Mouse (Mus musculus): ENCODE data around the gene Mrpl9. TPM values are rescaled to one million over a fixed set of nuclear protein-coding genes. Genes with fewer than 3 reads are reported as not detected.

Mrpl9 gene
- total RNA-seq, 2 experiments from 2014 or later, result 44.7 to 45.3 TPM

Other genes with a start within 250 kb of the Mrpl9 start
- gene Gm5286, start 246.6 kb upstream of the Mrpl9 start, total RNA-seq (2021), result not detected
- not detected for gene Gm4778, start 179.3 kb upstream of the Mrpl9 start, total RNA-seq (2021)
- gene Them4, start 133.2 kb upstream of the Mrpl9 start, total RNA-seq (2021), result 10 to 100 TPM; 27.6 to 30.7 TPM
- not detected for gene Them5, start 101.2 kb upstream of the Mrpl9 start, total RNA-seq (2021)
- not detected for gene C2cd4d, start 80.9 kb upstream of the Mrpl9 start, total RNA-seq (2021)
- under 1 TPM; 0.57 to 0.86 TPM for gene Rorc, start 70.5 kb upstream of the Mrpl9 start, total RNA-seq (2021)
- 1 to 10 TPM in 1 of 2 experiments, under 1 TPM in 1; 0.78 to 1.2 TPM for gene Lingo4, start 44.8 kb upstream of the Mrpl9 start, total RNA-seq (2021)
- gene Tdrkh, start 30.0 kb upstream of the Mrpl9 start, total RNA-seq (2021), result 10 to 100 TPM; 39.1 to 43.4 TPM
- not detected for gene Oaz3, start 597 bp downstream of the Mrpl9 start, total RNA-seq (2021)
- gene Celf3, start 35.0 kb downstream of the Mrpl9 start, total RNA-seq (2021), result 100 to 1,000 TPM; 156 to 195 TPM
- 1 to 10 TPM; 5.7 to 6.3 TPM for gene Riiad1, start 37.0 kb downstream of the Mrpl9 start, total RNA-seq (2021)
- 100 to 1,000 TPM; 113 to 119 TPM for gene Snx27, start 139.4 kb downstream of the Mrpl9 start, total RNA-seq (2021)
- gene Gm10972, start 199.8 kb downstream of the Mrpl9 start, total RNA-seq (2021), result not detected
- gene Tuft1, start 215.6 kb downstream of the Mrpl9 start, total RNA-seq (2021), result 1 to 10 TPM; 2.7 to 2.9 TPM

All from layer of hippocampus, postnatal 36 days (tissue).